Mouse (Mus musculus): ENCODE measurements around the gene Fkbp8. TPM values are rescaled to one million over a fixed set of nuclear protein-coding genes. Genes with fewer than 3 reads are reported as not detected.

The Fkbp8 gene
- total and polyA plus RNA-seq, 2 experiments from 2014 or later: 385 to 559 TPM

GRCm38 (mm10) chr8:70488931-70489470, 38.5 kb upstream of the Fkbp8 start:
- Histone ChIP-seq H3K4me2 (ENCODE audit: low read depth) (peak overlapping the region; percentile 9; the same call in 1 of the 2 replicates), H3K4me1 (ENCODE audit: insufficient read depth) (peaks cover 7% of the 10 kb centered on the region), H3K9ac (no peak overlapping the region), H3K4me3 (ENCODE audit: low read depth, low read length) (peak overlapping the region; percentile 18; the same call in 1 of the 2 replicates), H3K27me3 (ENCODE audit: insufficient read depth, low read length) (peaks cover 59% of the 10 kb centered on the region), H3K27ac (ENCODE audit: low read depth, low read length) (no peak overlapping the region), H3K36me3 (ENCODE audit: insufficient read depth) (peaks cover 11% of the 10 kb centered on the region; the same call in 1 of the 2 replicates), H3K9me3 (ENCODE audit: low read length) (no peaks in the 10 kb centered on the region)
- ATAC-seq: no peak
- DNase-seq: no peak
- TF ChIP-seq CTCF (IDR thresholded peaks at IDR 0.05; ENCODE audit: low read depth): no peak
- 2% methylated on average over 14 of the region's 14 CpGs for WGBS

- Histone ChIP-seq H3K27me3 (ENCODE audit: insufficient read depth, low read length) (peaks cover 65% of the 10 kb centered on the region), H3K27ac (ENCODE audit: low read depth, low read length) (no peak overlapping the region), H3K36me3 (ENCODE audit: insufficient read depth) (0 out of 2 replicates have a peak, but pooled peaks cover 7% of the 10 kb centered on the region), H3K4me3 (ENCODE audit: low read depth, low read length) (0 out of 2 replicates have a peak overlapping the region, but pooled peaks have one; percentile 4), H3K9ac (no peak overlapping the region), H3K4me1 (ENCODE audit: insufficient read depth) (peaks cover 7% of the 10 kb centered on the region), H3K9me3 (ENCODE audit: low read length) (no peaks in the 10 kb centered on the region), H3K4me2 (ENCODE audit: low read depth) (peak overlapping the region; percentile 9; the same call in 1 of the 2 replicates)
- ATAC-seq: no peak
- under 1% methylated on average over 40 of the region's 41 CpGs for WGBS
- no peak for TF ChIP-seq CTCF (IDR thresholded peaks at IDR 0.05; ENCODE audit: low read depth)
- DNase-seq: no peak
Measured at GRCm38 (mm10) chr8:70489576-70489975, 37.9 kb upstream of the Fkbp8 start.

GRCm38 (mm10) chr8:70490061-70490879, 37.3 kb upstream of the Fkbp8 start:
- Histone ChIP-seq H3K4me1 (ENCODE audit: insufficient read depth) (peaks cover 7% of the 10 kb centered on the region), H3K9me3 (ENCODE audit: low read length) (no peaks in the 10 kb centered on the region)
- no peak for TF ChIP-seq CTCF (IDR thresholded peaks at IDR 0.05; ENCODE audit: low read depth)

GRCm38 (mm10) chr8:70490880-70491495, 36.5 kb upstream of the Fkbp8 start:
- no peaks in the 10 kb centered on the region for H3K9me3 ChIP-seq (ENCODE audit: low read length)
- H3K4me2 ChIP-seq (ENCODE audit: low read depth): no peak overlapping the region
- peaks cover 78% of the 10 kb centered on the region for H3K27me3 ChIP-seq (ENCODE audit: insufficient read depth, low read length)
- WGBS: 2% methylated on average over 20 of the region's 20 CpGs
- DNase-seq (no peak), ATAC-seq (no peak)
- no peaks in the 10 kb centered on the region for H3K36me3 ChIP-seq (ENCODE audit: insufficient read depth)
- peaks cover 7% of the 10 kb centered on the region for H3K4me1 ChIP-seq (ENCODE audit: insufficient read depth)
- no peak overlapping the region for H3K4me3 ChIP-seq (ENCODE audit: low read depth, low read length)
- H3K27ac ChIP-seq (ENCODE audit: low read depth, low read length): no peak overlapping the region
- H3K9ac ChIP-seq: no peak overlapping the region
- no peak for TF ChIP-seq CTCF (IDR thresholded peaks at IDR 0.05; ENCODE audit: low read depth)

More at GRCm38 (mm10) chr8:70490061-70490879, 37.3 kb upstream of the Fkbp8 start:
- 9% methylated on average over 10 of the region's 10 CpGs for WGBS
- ATAC-seq (no peak), DNase-seq (no peak)
- Histone ChIP-seq H3K27ac (ENCODE audit: low read depth, low read length) (no peak overlapping the region), H3K4me2 (ENCODE audit: low read depth) (no peak overlapping the region), H3K4me3 (ENCODE audit: low read depth, low read length) (no peak overlapping the region), H3K36me3 (ENCODE audit: insufficient read depth) (0 out of 2 replicates have a peak, but pooled peaks cover 3% of the 10 kb centered on the region), H3K27me3 (ENCODE audit: insufficient read depth, low read length) (peaks cover 71% of the 10 kb centered on the region), H3K9ac (no peak overlapping the region)

- TF ChIP-seq CTCF (IDR thresholded peaks at IDR 0.05; ENCODE audit: low read depth): no peak
- Histone ChIP-seq H3K4me3 (ENCODE audit: low read depth, low read length) (peak within 1 kb of the TSS; percentile 47), H3K9ac (peak within 1 kb of the TSS; percentile 58), H3K4me2 (ENCODE audit: low read depth) (peak within 1 kb of the TSS; percentile 62), H3K27ac (ENCODE audit: low read depth, low read length) (no peak within 1 kb of the TSS), H3K9me3 (ENCODE audit: low read length) (no peaks in the 10 kb centered on the region), H3K36me3 (ENCODE audit: insufficient read depth) (no peaks in the 10 kb centered on the region), H3K27me3 (ENCODE audit: insufficient read depth, low read length) (peaks cover 91% of the 10 kb centered on the region), H3K4me1 (ENCODE audit: insufficient read depth) (peaks cover 7% of the 10 kb centered on the region)
- no peak for ATAC-seq
- 2% methylated on average over 47 of the region's 93 CpGs for WGBS
- DNase-seq: no peak
Measured at GRCm38 (mm10) chr8:70492664-70493640, 34.6 kb upstream of the Fkbp8 start, which contains the start of gene Crlf1. Gene Crlf1, plus strand, starts transcription at chr8:70493158.
